Mouse (Mus musculus) liver, adult 2 months (tissue): ENCODE data around the gene Rapgef3.

Source experiments
- CTCF ChIP-seq: fragments of 200-500 bp; IDR thresholded peaks from 2 replicates; pipeline ENCODE4 v1.5.1; 2011; ENCODE audit warnings: low read depth, low read length, control low read depth
- POLR2A ChIP-seq: fragments of 200-500 bp; IDR thresholded peaks from 2 replicates; pipeline ENCODE4 v1.6.1; 2011; ENCODE audit warnings: low read length, control low read depth; ENCODE audit not compliant: insufficient read depth; ENCODE audit errors: extremely low read depth

DNA sequence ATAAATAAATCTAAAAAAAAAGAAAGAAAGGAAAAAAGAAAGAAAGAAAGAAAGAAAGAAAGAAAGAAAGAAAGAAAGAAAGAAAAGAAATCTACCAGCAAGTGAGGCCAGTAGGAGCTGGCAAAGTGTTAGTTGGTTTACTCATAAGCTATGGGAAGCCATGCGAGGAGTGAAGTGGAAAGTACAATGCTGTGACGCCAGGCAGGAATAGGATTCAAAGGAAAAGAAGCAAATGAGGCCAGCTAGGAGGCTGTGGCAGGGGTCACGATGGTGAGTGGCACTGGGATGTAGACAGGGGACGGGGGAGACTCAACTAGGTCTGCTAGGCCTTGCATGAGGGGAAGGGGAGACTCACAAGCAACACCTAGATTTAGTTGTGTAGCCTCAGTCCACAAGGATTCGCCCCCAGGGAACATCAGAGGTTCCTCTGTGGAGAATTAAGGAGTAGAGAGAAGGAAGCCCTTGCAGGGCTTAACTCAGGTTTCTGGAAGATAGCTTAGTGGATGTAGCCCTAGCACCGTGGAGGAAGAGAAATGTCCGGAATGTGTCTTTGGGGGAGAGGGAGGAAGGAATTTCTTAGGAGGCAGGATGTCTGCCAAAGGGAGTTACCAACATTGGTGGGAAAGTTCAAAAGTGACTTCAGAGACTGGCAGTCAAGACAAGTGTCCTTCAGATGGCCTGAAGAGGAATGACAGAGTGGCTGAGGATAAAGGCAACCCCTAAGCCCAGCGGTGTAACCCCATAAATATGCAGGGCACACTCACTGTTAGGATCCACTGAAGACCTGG is 10.7 kb upstream of the Rapgef3 start, which contains the start of gene Slc48a1:
- TF ChIP-seq CTCF (no peak), POLR2A (no peak)
